Mouse (Mus musculus) forebrain, embryonic 14.5 days (tissue): Measurements from ENCODE around the gene Cdc34. TPM values are rescaled to one million over a fixed set of nuclear protein-coding genes. Genes with fewer than 3 reads are reported as not detected.
"Not testable (repeated sequence)": the region's sequence is repeated elsewhere in the genome, so short reads cannot be mapped to it uniquely, and the experiment has no call there.

Experiments
- ATAC-seq: fragments of 200-750 bp; cut with Nextera tagmentation; 2 replicates; pipeline ENCODE4 v1.8.0; 2017; ENCODE audit warnings: mild to moderate bottlenecking, moderate library complexity
- DNase-seq: peaks from one replicate; pipeline ENCODE4 v3.0.0-alpha.2; 2015; ENCODE audit warnings: low spot score
- H3K27ac ChIP-seq: fragments of 300-500 bp; sonication (generic); 2 replicates; pipeline ENCODE4 v1.5.1; 2014; ENCODE audit warnings: low read depth, mild to moderate bottlenecking, control low read depth, low read length, moderate library complexity
- H3K27me3 ChIP-seq: fragments of 300-500 bp; sonication (generic); replicated peaks from 2 replicates; pipeline ENCODE4 v1.6.1; 2014; ENCODE audit warnings: low read length, control low read depth, mixed read lengths; ENCODE audit not compliant: control insufficient read depth, insufficient read depth
- H3K36me3 ChIP-seq: fragments of 300-500 bp; sonication (generic); 2 replicates; pipeline ENCODE4 v1.6.1; 2014; ENCODE audit warnings: low read length, control low read depth; ENCODE audit not compliant: control insufficient read depth, insufficient read depth
- H3K4me1 ChIP-seq: fragments of 300-500 bp; sonication (generic); 2 replicates; pipeline ENCODE4 v1.6.1; 2014; ENCODE audit warnings: antibody characterized with exemption, low read length, control low read depth; ENCODE audit not compliant: control insufficient read depth, insufficient read depth
- H3K4me2 ChIP-seq: fragments of 300-500 bp; sonication (generic); 2 replicates; pipeline ENCODE4 v1.6.1; 2014; ENCODE audit warnings: mild to moderate bottlenecking, control low read depth, low read length
- H3K4me3 ChIP-seq: fragments of 300-500 bp; sonication (generic); 2 replicates; pipeline ENCODE4 v1.5.1; 2014; ENCODE audit warnings: low read depth, low read length, control low read depth
- H3K9ac ChIP-seq: fragments of 300-500 bp; sonication (generic); 2 replicates; pipeline ENCODE4 v1.6.1; 2014; ENCODE audit warnings: mild to moderate bottlenecking, low read length, control low read depth, moderate library complexity
- H3K9me3 ChIP-seq: fragments of 300-500 bp; sonication (generic); replicated peaks from 2 replicates; pipeline ENCODE4 v1.6.1; 2016; ENCODE audit warnings: low read length, control low read depth, mixed read lengths; ENCODE audit not compliant: control insufficient read depth
- WGBS: fragments of 180-500 bp; shearing (Covaris S2); extraction: QIAGEN DNeasy Blood & Tissue Kit; methylation state at CpG from one replicate; pipeline ENCODE4 v1.1.7; 2014; 5-methylcytosine and 5-hydroxymethylcytosine counted together
- polyA plus RNA-seq: library from polyadenylated mRNA; unstranded; fragments of >200 nt; fragmentation: Nextera tagmentation; extraction: Ambion mirVana; gene quantifications from 2 replicates; pipeline ENCODE4 v1.2.1, GENCODE M21; 2014

The Cdc34 gene
- polyA plus RNA-seq, 1 experiment from 2014 or later: 76.9 TPM

DNA sequence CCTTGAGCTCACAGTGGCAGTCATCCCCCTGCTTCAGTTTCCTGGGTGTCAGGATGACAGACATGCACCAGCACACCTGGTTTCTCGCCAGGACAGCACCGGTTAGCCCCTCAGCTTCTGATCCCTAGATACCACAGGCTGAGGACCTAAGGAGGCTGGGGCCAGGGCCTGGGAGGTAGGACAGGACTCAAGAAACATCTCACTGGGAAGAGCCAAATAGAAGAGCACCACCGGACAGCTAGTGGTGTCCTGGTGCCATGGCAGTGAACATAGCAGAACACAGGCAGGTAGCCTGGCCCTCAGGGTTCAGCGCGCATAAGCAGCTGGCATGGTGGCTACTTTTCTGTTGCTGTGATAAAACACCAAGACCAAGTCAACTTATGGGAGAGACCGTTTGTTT is 16.5 kb downstream of the Cdc34 start:
- Histone ChIP-seq H3K27me3 (no peaks in the 10 kb centered on the region), H3K4me1 (no peaks in the 10 kb centered on the region), H3K9ac (no peak overlapping the region; the same call in 1 of the 2 replicates), H3K27ac (no peak overlapping the region; the same call in 1 of the 2 replicates), H3K36me3 (no peaks in the 10 kb centered on the region), H3K4me3 (no peak overlapping the region), H3K4me2 (no peak overlapping the region), H3K9me3 (no peaks in the 10 kb centered on the region)
- ATAC-seq: no peak
- 91% methylated on average over 6 of the region's 6 CpGs for WGBS
- DNase-seq: no peak

GRCm38 (mm10) chr10:79700676-79701075 is 18.7 kb downstream of the Cdc34 start:
- Histone ChIP-seq H3K4me1 (peaks cover 7% of the 10 kb centered on the region), H3K9ac (no peak overlapping the region), H3K27me3 (no peaks in the 10 kb centered on the region), H3K4me2 (no peak overlapping the region), H3K27ac (no peak overlapping the region; the same call in 1 of the 2 replicates), H3K9me3 (no peaks in the 10 kb centered on the region), H3K36me3 (no peaks in the 10 kb centered on the region), H3K4me3 (no peak overlapping the region)
- 49% methylated on average over 7 of the region's 7 CpGs for WGBS
- DNase-seq: no peak
- ATAC-seq: no peak

- WGBS: 73% methylated on average over 10 of the region's 10 CpGs
- Histone ChIP-seq H3K9me3 (no peaks in the 10 kb centered on the region), H3K9ac (no peak overlapping the region), H3K4me2 (no peak overlapping the region), H3K36me3 (no peaks in the 10 kb centered on the region), H3K27ac (no peak overlapping the region; the same call in 1 of the 2 replicates), H3K4me3 (no peak overlapping the region), H3K27me3 (no peaks in the 10 kb centered on the region), H3K4me1 (peaks cover 15% of the 10 kb centered on the region)
- DNase-seq (no peak), ATAC-seq (no peak)
Measured at GRCm38 (mm10) chr10:79701443-79702129, 19.6 kb downstream of the Cdc34 start.

- H3K4me1 ChIP-seq: peaks cover 15% of the 10 kb centered on the region
- not testable (repeated sequence) for ATAC-seq, H3K9me3 ChIP-seq, H3K4me2 ChIP-seq, H3K9ac ChIP-seq, H3K4me3 ChIP-seq, H3K36me3 ChIP-seq, H3K27ac ChIP-seq, DNase-seq, H3K27me3 ChIP-seq
- WGBS: 84% methylated on average over 2 of the region's 4 CpGs
Measured at GRCm38 (mm10) chr10:79702970-79703369, 21.0 kb downstream of the Cdc34 start.

GRCm38 (mm10) chr10:79703541-79703940 is 21.5 kb downstream of the Cdc34 start:
- Histone ChIP-seq H3K27ac (no peak overlapping the region), H3K9me3 (no peaks in the 10 kb centered on the region), H3K4me3 (peak overlapping the region; percentile 28), H3K4me1 (peaks cover 15% of the 10 kb centered on the region), H3K36me3 (peaks cover 3% of the 10 kb centered on the region), H3K27me3 (no peaks in the 10 kb centered on the region), H3K9ac (peak overlapping the region; percentile 37), H3K4me2 (peak overlapping the region; percentile 87)
- peak; percentile 6; the same call in 1 of the 2 replicates for ATAC-seq
- WGBS: 80% methylated on average over 10 of the region's 10 CpGs
- no peak for DNase-seq

DNA sequence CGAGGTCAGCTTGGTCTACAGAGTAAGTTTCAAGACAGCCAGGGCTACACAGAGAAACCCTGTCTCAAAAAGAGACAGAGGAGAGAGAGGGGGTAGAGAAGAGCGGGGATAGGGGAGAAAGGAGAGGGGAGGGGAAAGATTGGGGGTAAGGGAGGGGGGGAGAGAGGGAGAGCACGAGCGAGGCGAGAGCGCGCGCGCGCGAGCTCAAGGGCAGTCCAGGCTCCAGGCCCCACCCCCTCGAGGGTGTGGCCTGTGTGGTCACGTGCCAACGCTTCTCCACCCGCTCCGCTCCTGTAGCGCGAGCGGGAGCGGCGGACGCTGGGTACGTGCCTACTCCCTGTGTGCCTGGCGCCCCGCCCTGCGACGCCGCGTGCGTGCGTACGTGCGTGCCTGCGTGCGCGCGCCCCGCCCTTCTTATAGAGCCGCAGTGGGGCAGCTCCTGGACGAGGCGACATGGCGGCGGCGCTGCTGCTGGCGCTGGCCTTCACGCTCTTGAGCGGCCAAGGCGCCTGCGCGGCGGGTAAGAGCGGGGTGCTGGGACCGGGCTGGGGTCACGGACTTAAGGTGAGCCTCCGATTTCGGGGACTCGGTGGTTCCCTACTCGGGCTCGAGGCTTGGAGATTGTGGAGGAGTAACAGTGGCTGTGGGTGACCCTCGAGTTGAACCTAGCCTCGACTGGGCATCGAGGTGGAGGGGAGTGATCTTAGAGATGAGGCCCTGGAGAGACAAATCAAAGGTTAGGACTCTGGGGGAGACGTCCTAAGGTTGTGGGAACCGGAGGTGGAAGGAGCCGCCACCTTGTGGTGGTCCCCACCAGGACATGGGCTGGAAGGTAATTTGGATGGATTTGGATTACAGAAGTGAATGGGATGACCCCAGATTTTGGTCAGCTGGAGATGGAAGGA is 22.3 kb downstream of the Cdc34 start, which contains the start of gene Bsg:
Bsg (plus strand) TSS at position 427 of the 905 bp plus-strand sequence.
- H3K36me3 ChIP-seq: peaks cover 11% of the 10 kb centered on the region
- WGBS: under 1% methylated on average over 50 of the region's 65 CpGs
- ATAC-seq: peak; percentile 96

GRCm38 (mm10) chr10:79704970-79705360 is 23.0 kb downstream of the Cdc34 start:
- Histone ChIP-seq H3K9ac (peak overlapping the region; percentile 95), H3K27me3 (no peaks in the 10 kb centered on the region), H3K4me2 (peak overlapping the region; percentile 87), H3K36me3 (peaks cover 17% of the 10 kb centered on the region), H3K27ac (peak overlapping the region; percentile 6; the same call in 1 of the 2 replicates), H3K9me3 (no peaks in the 10 kb centered on the region), H3K4me3 (peak overlapping the region; percentile 82), H3K4me1 (peaks cover 15% of the 10 kb centered on the region)
- WGBS: 7% methylated on average over 10 of the region's 10 CpGs
- DNase-seq (no peak), ATAC-seq (no peak)

More for the DNA sequence above, 22.3 kb downstream of the Cdc34 start, which contains the start of gene Bsg:
- DNase-seq: peak; percentile 100
- H3K9ac ChIP-seq: peak within 1 kb of the TSS; percentile 95
- peaks cover 15% of the 10 kb centered on the region for H3K4me1 ChIP-seq
- no peaks in the 10 kb centered on the region for H3K27me3 ChIP-seq
- peak within 1 kb of the TSS; percentile 87 for H3K4me2 ChIP-seq
- H3K27ac ChIP-seq: peak within 1 kb of the TSS; percentile 72
- no peaks in the 10 kb centered on the region for H3K9me3 ChIP-seq
- peak within 1 kb of the TSS; percentile 82 for H3K4me3 ChIP-seq

- Histone ChIP-seq H3K36me3 (peaks cover 27% of the 10 kb centered on the region), H3K9ac (peak overlapping the region; percentile 21; the same call in 1 of the 2 replicates), H3K9me3 (no peaks in the 10 kb centered on the region), H3K4me1 (peaks cover 15% of the 10 kb centered on the region), H3K4me2 (peak overlapping the region; percentile 87), H3K27ac (no peak overlapping the region), H3K4me3 (peak overlapping the region; percentile 82; the same call in 1 of the 2 replicates), H3K27me3 (no peaks in the 10 kb centered on the region)
- WGBS: 88% methylated on average over 5 of the region's 5 CpGs
- DNase-seq: no peak
- ATAC-seq: no peak
Measured at GRCm38 (mm10) chr10:79705951-79706350, 24.0 kb downstream of the Cdc34 start.
